Mouse (Mus musculus) v-Abl transformed pro-B cells (cell line): Measurements from ENCODE around the gene Gramd4.

Experiments
- in situ Hi-C, 2 experiments: fragments of 400-800 bp; cut with MboI; formaldehyde crosslinking; loops; one replicate each; pipeline ENCODE4 v1.15.1; 2025; ENCODE audit not compliant: unreplicated experiment in 2 of 2

Gramd4 gene

GRCm38 (mm10) chr15:86057413-86057812 is at the start of gene Gramd4:
TSS of gene Gramd4 (plus strand) at chr15:86057695.
- in situ Hi-C loops: loop anchor here in 1 of 2 experiments (25.0 kb wide), 1 partner anchor 645 kb away; no protein-coding TSS in a partner anchor

GRCm38 (mm10) chr15:86013130-86013529 is 44.4 kb upstream of the Gramd4 start:
- in situ Hi-C loops: no loop called here

- in situ Hi-C loops: no loop called here
Measured at GRCm38 (mm10) chr15:86013656-86014055, 43.8 kb upstream of the Gramd4 start.

GRCm38 (mm10) chr15:86015026-86015425 is 42.5 kb upstream of the Gramd4 start:
- in situ Hi-C loops: no loop called here

GRCm38 (mm10) chr15:86015860-86016541 is 41.5 kb upstream of the Gramd4 start:
- in situ Hi-C loops: no loop called here

GRCm38 (mm10) chr15:86017336-86017735 is 40.2 kb upstream of the Gramd4 start:
- in situ Hi-C loops: no loop called here

- in situ Hi-C loops: no loop called here
Measured at GRCm38 (mm10) chr15:86018753-86019512, 38.6 kb upstream of the Gramd4 start.

- in situ Hi-C loops: loop anchor here in 1 of 2 experiments (10.0 kb wide), 1 partner anchor 45 kb away; no protein-coding TSS in a partner anchor
Measured at GRCm38 (mm10) chr15:86020008-86020407, 37.5 kb upstream of the Gramd4 start.

- in situ Hi-C loops: loop anchor here in 1 of 2 experiments (10.0 kb wide), 1 partner anchor 46 kb away; no protein-coding TSS in a partner anchor
Measured at GRCm38 (mm10) chr15:86021301-86021700, 36.2 kb upstream of the Gramd4 start.

- in situ Hi-C loops: loop anchor here in 1 of 2 experiments (10.0 kb wide), 1 partner anchor 47 kb away; no protein-coding TSS in a partner anchor
Measured at GRCm38 (mm10) chr15:86021971-86022370, 35.5 kb upstream of the Gramd4 start.

GRCm38 (mm10) chr15:86027871-86028270 is 29.6 kb upstream of the Gramd4 start:
- in situ Hi-C loops: loop anchor here in 1 of 2 experiments (10.0 kb wide), 1 partner anchor 53 kb away; no protein-coding TSS in a partner anchor

- in situ Hi-C loops: loop anchor here in 1 of 2 experiments (10.0 kb wide), 2 partner anchors 55 to 315 kb away; no protein-coding TSS in a partner anchor
Measured at GRCm38 (mm10) chr15:86029981-86030380, 27.5 kb upstream of the Gramd4 start.

GRCm38 (mm10) chr15:86032811-86033190 is 24.7 kb upstream of the Gramd4 start:
- in situ Hi-C loops: loop anchor here in 1 of 2 experiments (10.0 kb wide), 1 partner anchor 318 kb away; no protein-coding TSS in a partner anchor

GRCm38 (mm10) chr15:86033191-86033841 is 24.2 kb upstream of the Gramd4 start, which contains the start of gene Celsr1:
TSS of gene Celsr1 (minus strand) at chr15:86033777.
- in situ Hi-C loops: loop anchor here in 1 of 2 experiments (10.0 kb wide), 1 partner anchor 319 kb away; no protein-coding TSS in a partner anchor

GRCm38 (mm10) chr15:86034021-86034523 is 23.4 kb upstream of the Gramd4 start:
- in situ Hi-C loops: loop anchor here in 1 of 2 experiments (10.0 kb wide), 1 partner anchor 319 kb away; no protein-coding TSS in a partner anchor

GRCm38 (mm10) chr15:86034781-86035360 is 22.6 kb upstream of the Gramd4 start:
- in situ Hi-C loops: loop anchor here (5.0 to 10.0 kb wide), 3 partner anchors 123 to 320 kb away; no protein-coding TSS in a partner anchor

GRCm38 (mm10) chr15:86035913-86036312 is 21.6 kb upstream of the Gramd4 start:
- in situ Hi-C loops: loop anchor here (5.0 to 10.0 kb wide), 3 partner anchors 124 to 321 kb away; no protein-coding TSS in a partner anchor

- in situ Hi-C loops: loop anchor here (5.0 to 10.0 kb wide), 3 partner anchors 127 to 324 kb away; no protein-coding TSS in a partner anchor
Measured at GRCm38 (mm10) chr15:86038802-86039201, 18.7 kb upstream of the Gramd4 start.

GRCm38 (mm10) chr15:86041421-86041820 is 16.1 kb upstream of the Gramd4 start:
- in situ Hi-C loops: loop anchor here in 1 of 2 experiments (10.0 kb wide), 1 partner anchor 183 kb away; no protein-coding TSS in a partner anchor
